Mouse (Mus musculus) kidney, postnatal 10 days (tissue): ENCODE measurements around the gene Tpte.
"Not testable (repeated sequence)": the region's sequence is repeated elsewhere in the genome, so short reads cannot be mapped to it uniquely, and the experiment has no call there.

Source experiments
- DNase-seq: peaks from one replicate; pipeline ENCODE4 v3.0.0; 2021; ENCODE audit warnings: mixed read lengths

Gene Tpte

GRCm38 (mm10) chr8:22282999-22283491 lies at the start of gene Tpte:
TSS of gene Tpte (plus strand) at chr8:22283441.
- no peak for DNase-seq

GRCm38 (mm10) chr8:22242986-22243385 lies 40.3 kb upstream of the Tpte start:
- no peak for DNase-seq

- DNase-seq: no peak
These were observed 37.6 kb upstream of the Tpte start for GRCm38 (mm10) chr8:22245663-22246062.

- DNase-seq: no peak
These were observed 35.3 kb upstream of the Tpte start for GRCm38 (mm10) chr8:22247956-22248355.

GRCm38 (mm10) chr8:22249080-22249479 lies 34.2 kb upstream of the Tpte start:
- DNase-seq: no peak

GRCm38 (mm10) chr8:22258946-22259450 lies 24.2 kb upstream of the Tpte start:
- no peak for DNase-seq

GRCm38 (mm10) chr8:22259531-22259930 lies 23.7 kb upstream of the Tpte start:
- DNase-seq: no peak

- DNase-seq: peak; percentile 52
These were observed 23.0 kb upstream of the Tpte start for GRCm38 (mm10) chr8:22260091-22260722.

- no peak for DNase-seq
These were observed 21.0 kb upstream of the Tpte start for GRCm38 (mm10) chr8:22262267-22262666.

- DNase-seq: no peak
These were observed 18.9 kb upstream of the Tpte start for GRCm38 (mm10) chr8:22264292-22264691.

- peak; percentile 33 for DNase-seq
These were observed 18.5 kb upstream of the Tpte start for GRCm38 (mm10) chr8:22264787-22265186.

GRCm38 (mm10) chr8:22265194-22265593 lies 18.0 kb upstream of the Tpte start:
- DNase-seq: no peak

GRCm38 (mm10) chr8:22266809-22267208 lies 16.4 kb upstream of the Tpte start:
- no peak for DNase-seq

GRCm38 (mm10) chr8:22273142-22273541 lies 10.1 kb upstream of the Tpte start:
- no peak for DNase-seq

GRCm38 (mm10) chr8:22274641-22275040 lies 8.6 kb upstream of the Tpte start:
- no peak for DNase-seq

GRCm38 (mm10) chr8:22302326-22302725 lies 19.1 kb downstream of the Tpte start:
- peak; percentile 18 for DNase-seq

GRCm38 (mm10) chr8:22302896-22303306 lies 19.7 kb downstream of the Tpte start:
- peak; percentile 57 for DNase-seq

- not testable (repeated sequence) for DNase-seq
These were observed 20.8 kb downstream of the Tpte start for GRCm38 (mm10) chr8:22304045-22304444.

GRCm38 (mm10) chr8:22306999-22307398 lies 23.8 kb downstream of the Tpte start:
- peak; percentile 55 for DNase-seq

- DNase-seq: no peak
These were observed 28.2 kb downstream of the Tpte start for GRCm38 (mm10) chr8:22311446-22311845.

- DNase-seq: no peak
These were observed 52.2 kb downstream of the Tpte start for GRCm38 (mm10) chr8:22335426-22335825.

- DNase-seq: no peak
These were observed 76.1 kb downstream of the Tpte start for GRCm38 (mm10) chr8:22359359-22359758.

GRCm38 (mm10) chr8:22359882-22360281 lies 76.6 kb downstream of the Tpte start:
- DNase-seq: no peak

- no peak for DNase-seq
These were observed 93.1 kb downstream of the Tpte start for GRCm38 (mm10) chr8:22376311-22376710.

GRCm38 (mm10) chr8:22376903-22377302 lies 93.7 kb downstream of the Tpte start:
- DNase-seq: peak; percentile 75
